Comparison of ENCODE assay signal across 9 mouse cellular contexts in genomic region chr2:29967768-29968167, GRCm38 (mm10). TPM values are rescaled to one million over a fixed set of nuclear protein-coding genes. Genes with fewer than 3 reads are reported as not detected.
A peak's percentile ranks its signal among the peaks of the same experiment; 100 is the strongest.
DNase-seq lines count a peak whose midpoint lies in the region; ATAC-seq and TF ChIP-seq lines count a peak whose summit lies in the region.
"Had no signal": no experiment of that assay in that cellular context is flagged by ENCODE, and none has a peak within 500 bp of the region (broad histone marks: within the 10 kb centered on the region; RNA-seq: fewer than 3 reads in every experiment).

No protein-coding gene starts in this region.

- no peak overlapping the region for H3K9ac ChIP-seq in hindbrain, embryonic 11.5 days (ENCODE audit: low read depth, low read length)
- H3K9ac ChIP-seq in midbrain, embryonic 11.5 days (ENCODE audit: low read length): peak overlapping the region; percentile 32; the same call in 1 of the 2 replicates

- no peaks in the 10 kb centered on the region for H3K27me3 ChIP-seq in hindbrain, embryonic 11.5 days (ENCODE audit: control insufficient read depth, insufficient read depth, low read length)
- H3K27me3 ChIP-seq in midbrain, embryonic 11.5 days (ENCODE audit: control insufficient read depth, insufficient read depth, low read length): no peaks in the 10 kb centered on the region

- no peak for TF ChIP-seq POLR2A in brain, embryonic 14.5 days (IDR thresholded peaks at IDR 0.05; ENCODE audit: borderline replicate concordance, extremely low read depth, insufficient read depth, insufficient read length, poor library complexity, severe bottlenecking)

- peak overlapping the region; percentile 99; the same call in 1 of the 2 replicates for H3K4me3 ChIP-seq in hindbrain, embryonic 11.5 days (ENCODE audit: low read depth, low read length)
- H3K4me3 ChIP-seq in midbrain, embryonic 11.5 days (ENCODE audit: low read depth, low read length): no peak overlapping the region; the same call in 1 of the 2 replicates

- no peaks in the 10 kb centered on the region for H3K9me3 ChIP-seq in hindbrain, embryonic 11.5 days (ENCODE audit: control insufficient read depth, low read length)
- no peaks in the 10 kb centered on the region for H3K9me3 ChIP-seq in midbrain, embryonic 11.5 days (ENCODE audit: control insufficient read depth, low read length)

- H3K4me1 ChIP-seq in hindbrain, embryonic 11.5 days (replicated peaks; ENCODE audit: control insufficient read depth, insufficient read depth, low read length): peaks cover 6% of the 10 kb centered on the region; the same call in 1 of the 2 replicates
- H3K4me1 ChIP-seq in midbrain, embryonic 11.5 days (ENCODE audit: control insufficient read depth, insufficient read depth, low read length): peaks cover 11% of the 10 kb centered on the region

- 60% methylated on average over 5 of the region's 5 CpGs for WGBS in hindbrain, embryonic 11.5 days
- WGBS in midbrain, embryonic 11.5 days: 67% methylated on average over 5 of the region's 5 CpGs

- no peak for TF ChIP-seq CTCF in brain, embryonic 14.5 days (IDR thresholded peaks at IDR 0.05; ENCODE audit: borderline replicate concordance, extremely low read depth, insufficient read depth, insufficient read length)

- intact Hi-C loops in gastrocnemius, postnatal 14 days (cut with DNase I; ENCODE audit: low total_unique reads): no loop called here
- intact Hi-C loops in gastrocnemius, postnatal 36 days (cut with DNase I): no loop called here

- H3K4me2 ChIP-seq in hindbrain, embryonic 11.5 days (replicated peaks; ENCODE audit: low read depth, low read length): peak overlapping the region; percentile 47; the same call in 1 of the 2 replicates
- H3K4me2 ChIP-seq in midbrain, embryonic 11.5 days: peak overlapping the region; percentile 40; the same call in 1 of the 2 replicates

- H3K36me3 ChIP-seq in hindbrain, embryonic 11.5 days (ENCODE audit: control insufficient read depth, insufficient read depth, low read length): no peaks in the 10 kb centered on the region
- no peaks in the 10 kb centered on the region for H3K36me3 ChIP-seq in midbrain, embryonic 11.5 days (ENCODE audit: control insufficient read depth, insufficient read depth, low read length)

- no peak overlapping the region for H3K27ac ChIP-seq in hindbrain, embryonic 11.5 days (ENCODE audit: low read depth, low read length)
- H3K27ac ChIP-seq in midbrain, embryonic 11.5 days (ENCODE audit: low read depth, low read length): no peak overlapping the region

- ATAC-seq in hindbrain, embryonic 11.5 days (ENCODE audit: low FRiP score): no peak
- no peak for ATAC-seq in midbrain, embryonic 11.5 days (ENCODE audit: low FRiP score)

- DNase-seq in gastrocnemius, postnatal 14 days: peak; percentile 9
- DNase-seq in gastrocnemius, postnatal 36 days: no peak
- peak; percentile 6 for DNase-seq in brain, embryonic 14.5 days (ENCODE audit: low read depth)
- no peak for DNase-seq in hindbrain, embryonic 11.5 days (ENCODE audit: low spot score)
- DNase-seq in midbrain, embryonic 11.5 days (ENCODE audit: low spot score, missing footprints): no peak
- DNase-seq in adrenal gland, postnatal 14 days: no peak
- DNase-seq in T-cell, adult 2 months (ENCODE audit: low spot score): no peak
- DNase-seq in ovary, postnatal 14 days (ENCODE audit: low spot score): no peak
- DNase-seq: adrenal gland, postnatal 10 days had no signal

RNA-seq across cellular contexts. Expression of gene Sptan1, which starts 2.4 kb away (rescaled TPM):
- total RNA-seq in gastrocnemius, postnatal 14 days (2021): 10 to 100 TPM; 90.6 to 96.0 TPM
- total RNA-seq in gastrocnemius, postnatal 36 days (2021): 10 to 100 TPM; 42.0 to 55.4 TPM
- polyA plus RNA-seq in brain, embryonic 14.5 days (2012; rRNA removed): 595 and 622 TPM in 2 replicates
- polyA plus RNA-seq in hindbrain, embryonic 11.5 days (2014; fragmentation: Nextera tagmentation; extraction: Ambion mirVana): 172 and 192 TPM in 2 replicates
- 136 and 144 TPM in 2 replicates for polyA plus RNA-seq in midbrain, embryonic 11.5 days (2014; fragmentation: Nextera tagmentation; extraction: Ambion mirVana)
- 228 and 265 TPM in 2 replicates for total RNA-seq in adrenal gland, postnatal 14 days (2021)

RNA-seq across cellular contexts. Expression of gene Gle1, which starts 32.5 kb away (rescaled TPM):
- 10 to 100 TPM; 17.5 to 20.2 TPM for total RNA-seq in gastrocnemius, postnatal 14 days (2021)
- total RNA-seq in gastrocnemius, postnatal 36 days (2021): 10 to 100 TPM; 20.6 to 21.7 TPM
- 51.6 and 58.0 TPM in 2 replicates for polyA plus RNA-seq in brain, embryonic 14.5 days (2012; rRNA removed)
- polyA plus RNA-seq in hindbrain, embryonic 11.5 days (2014; fragmentation: Nextera tagmentation; extraction: Ambion mirVana): 55.7 and 57.4 TPM in 2 replicates
- 52.5 and 57.4 TPM in 2 replicates for polyA plus RNA-seq in midbrain, embryonic 11.5 days (2014; fragmentation: Nextera tagmentation; extraction: Ambion mirVana)
- 29.1 and 35.3 TPM in 2 replicates for total RNA-seq in adrenal gland, postnatal 14 days (2021)

Comparison
In these comparisons a context has a peak if more than half of its experiments do, and no peak if none do; other contexts are left out.
1. DNase-seq: peak in gastrocnemius, postnatal 14 days (single experiment) and brain, embryonic 14.5 days (single experiment); none in gastrocnemius, postnatal 36 days (0 of 2), hindbrain, embryonic 11.5 days (single experiment), midbrain, embryonic 11.5 days (single experiment), adrenal gland, postnatal 14 days (single experiment), T-cell, adult 2 months (single experiment) and ovary, postnatal 14 days (single experiment).